Mouse (Mus musculus) brain, embryonic 14.5 days (tissue): ENCODE measurements around the gene Kcnh5.

Experiments
- CTCF ChIP-seq: fragments of 200-500 bp; IDR thresholded peaks from 2 replicates; pipeline ENCODE4 v1.5.1; 2012; ENCODE audit warnings: inconsistent platforms, mild to moderate bottlenecking, moderate library complexity, borderline replicate concordance; ENCODE audit not compliant: insufficient read depth, insufficient read length; ENCODE audit errors: extremely low read depth
- POLR2A ChIP-seq: fragments of 200-500 bp; IDR thresholded peaks from 2 replicates; pipeline ENCODE4 v1.6.1; 2012; ENCODE audit warnings: mild to moderate bottlenecking, inconsistent platforms, borderline replicate concordance; ENCODE audit not compliant: poor library complexity, insufficient read depth, insufficient read length, severe bottlenecking; ENCODE audit errors: extremely low read depth

- TF ChIP-seq POLR2A (no peak), CTCF (no peak)
Observed at GRCm38 (mm10) chr12:75177646-75178030, 506 bp upstream of the Kcnh5 start.
